Mouse (Mus musculus): ENCODE results near the gene Nos1ap.

Nos1ap gene

GRCm38 (mm10) chr1:170466099-170467009 is 123.3 kb downstream of the Nos1ap start:
- no peak for DNase-seq (ENCODE audit: low read depth in 1 of 2, low spot score in 2 of 2)

- no peak for DNase-seq (ENCODE audit: low read depth in 1 of 2, low spot score in 2 of 2)
Observed at GRCm38 (mm10) chr1:170462140-170462539, 127.5 kb downstream of the Nos1ap start.

GRCm38 (mm10) chr1:170459896-170460602 is 129.6 kb downstream of the Nos1ap start:
- DNase-seq (ENCODE audit: low read depth in 1 of 2, low spot score in 2 of 2) = no peak

- no peak for DNase-seq (ENCODE audit: low read depth in 1 of 2, low spot score in 2 of 2)
Observed at GRCm38 (mm10) chr1:170457673-170458072, 132.0 kb downstream of the Nos1ap start.

- no peak for DNase-seq (ENCODE audit: low read depth in 1 of 2, low spot score in 2 of 2)
Observed at GRCm38 (mm10) chr1:170455910-170456700, 133.6 kb downstream of the Nos1ap start.

- no peak for DNase-seq (ENCODE audit: low read depth in 1 of 2, low spot score in 2 of 2)
Observed at GRCm38 (mm10) chr1:170455387-170455786, 134.3 kb downstream of the Nos1ap start.

GRCm38 (mm10) chr1:170453455-170453854 is 136.2 kb downstream of the Nos1ap start:
- DNase-seq (ENCODE audit: low read depth in 1 of 2, low spot score in 2 of 2) = no peak

GRCm38 (mm10) chr1:170448244-170448643 is 141.4 kb downstream of the Nos1ap start:
- no peak for DNase-seq (ENCODE audit: low read depth in 1 of 2, low spot score in 2 of 2)

- no peak for DNase-seq (ENCODE audit: low read depth in 1 of 2, low spot score in 2 of 2)
Observed at GRCm38 (mm10) chr1:170445458-170445857, 144.2 kb downstream of the Nos1ap start.

GRCm38 (mm10) chr1:170440367-170440766 is 149.3 kb downstream of the Nos1ap start:
- DNase-seq (ENCODE audit: low read depth in 1 of 2, low spot score in 2 of 2) = no peak

GRCm38 (mm10) chr1:170438471-170439151 is 151.1 kb downstream of the Nos1ap start:
- no peak for DNase-seq (ENCODE audit: low read depth in 1 of 2, low spot score in 2 of 2)

GRCm38 (mm10) chr1:170434146-170434545 is 155.5 kb downstream of the Nos1ap start:
- DNase-seq (ENCODE audit: low read depth in 1 of 2, low spot score in 2 of 2) = no peak

- no peak for DNase-seq (ENCODE audit: low read depth in 1 of 2, low spot score in 2 of 2)
Observed at GRCm38 (mm10) chr1:170433661-170434060, 156.0 kb downstream of the Nos1ap start.

GRCm38 (mm10) chr1:170432288-170432687 is 157.4 kb downstream of the Nos1ap start:
- DNase-seq (ENCODE audit: low read depth in 1 of 2, low spot score in 2 of 2) = no peak

- DNase-seq (ENCODE audit: low read depth in 1 of 2, low spot score in 2 of 2) = no peak
Observed at GRCm38 (mm10) chr1:170431312-170431711, 158.3 kb downstream of the Nos1ap start.

GRCm38 (mm10) chr1:170430660-170431059 is 159.0 kb downstream of the Nos1ap start:
- DNase-seq (ENCODE audit: low read depth in 1 of 2, low spot score in 2 of 2) = no peak

GRCm38 (mm10) chr1:170429656-170430055 is 160.0 kb downstream of the Nos1ap start:
- no peak for DNase-seq (ENCODE audit: low read depth in 1 of 2, low spot score in 2 of 2)

GRCm38 (mm10) chr1:170428141-170428540 is 161.5 kb downstream of the Nos1ap start:
- DNase-seq (ENCODE audit: low read depth in 1 of 2, low spot score in 2 of 2) = no peak

GRCm38 (mm10) chr1:170424258-170424889 is 165.3 kb downstream of the Nos1ap start:
- no peak for DNase-seq (ENCODE audit: low read depth in 1 of 2, low spot score in 2 of 2)

- no peak for DNase-seq (ENCODE audit: low read depth in 1 of 2, low spot score in 2 of 2)
Observed at GRCm38 (mm10) chr1:170423048-170423447, 166.6 kb downstream of the Nos1ap start.

All from monocyte, adult 2 months (primary cell).